Mouse (Mus musculus) heart, adult 2 months (tissue): ENCODE data around the gene 4933405L10Rik. TPM values are rescaled to one million over a fixed set of nuclear protein-coding genes. Genes with fewer than 3 reads are reported as not detected.

Experiments
- DNase-seq, 2 experiments: peaks; one replicate each; pipeline ENCODE4 v3.0.0; 2021
- H3K27ac ChIP-seq: fragments of 200-600 bp; 2 replicates; pipeline ENCODE4 v1.8.1; 2022
- H3K27me3 ChIP-seq: fragments of 200-500 bp; 2 replicates; pipeline ENCODE4 v1.6.1; 2012; ENCODE audit warnings: mild to moderate bottlenecking, low read length, inconsistent platforms, mixed read lengths; ENCODE audit not compliant: control insufficient read depth, insufficient read depth
- H3K36me3 ChIP-seq: fragments of 200-500 bp; 2 replicates; pipeline ENCODE4 v1.6.1; 2012; ENCODE audit warnings: low read length, inconsistent platforms; ENCODE audit not compliant: control insufficient read depth, insufficient read depth
- H3K4me1 ChIP-seq: fragments of 200-500 bp; 2 replicates; pipeline ENCODE4 v1.6.1; 2011; ENCODE audit warnings: low read length; ENCODE audit not compliant: control insufficient read depth, insufficient read depth
- H3K4me3 ChIP-seq: fragments of 200-600 bp; 2 replicates; pipeline ENCODE4 v1.8.1; 2022
- H3K79me2 ChIP-seq: fragments of 200-500 bp; replicated peaks from 2 replicates; pipeline ENCODE4 v1.6.1; 2012; ENCODE audit warnings: mild to moderate bottlenecking, inconsistent platforms, low read length, moderate library complexity, mixed read lengths; ENCODE audit not compliant: control insufficient read depth, insufficient read depth
- H3K9ac ChIP-seq: fragments of 200-500 bp; 2 replicates; pipeline ENCODE4 v1.6.1; 2012; ENCODE audit warnings: low read depth, mild to moderate bottlenecking, control low read depth, inconsistent platforms, low read length, mixed read lengths
- CTCF ChIP-seq: fragments of 200-600 bp; IDR thresholded peaks from 2 replicates; pipeline ENCODE4 v1.8.1; 2022; ENCODE audit warnings: antibody characterized with exemption, mild to moderate bottlenecking, moderate library complexity
- EP300 ChIP-seq: fragments of 200-500 bp; IDR thresholded peaks from 2 replicates; pipeline ENCODE4 v1.6.1; 2011; ENCODE audit warnings: low read depth, low read length, control low read depth; ENCODE audit not compliant: insufficient read depth
- POLR2A ChIP-seq: fragments of 200-500 bp; IDR thresholded peaks from 2 replicates; pipeline ENCODE4 v1.6.1; 2011; ENCODE audit warnings: mild to moderate bottlenecking, low read depth, low read length, control low read depth; ENCODE audit not compliant: insufficient read depth
- WGBS: fragments of 180-500 bp; shearing (Covaris S2); methylation state at CpG from one replicate; pipeline ENCODE4 v1.1.7; 2018; 5-methylcytosine and 5-hydroxymethylcytosine counted together
- intact Hi-C: fragments of 180-260 bp; cut with DNase I; formaldehyde crosslinking; loops from one replicate; pipeline ENCODE4 v1.15.1; 2025
- polyA plus RNA-seq: library from polyadenylated mRNA; depleted of rRNA; stranded (reverse); fragments of >200 nt; gene quantifications from 2 replicates; pipeline ENCODE4 v1.2.3, GENCODE M21; 2012
- total RNA-seq, 2 experiments: library from RNA; stranded (reverse); gene quantifications; 2 replicates each; pipeline ENCODE4 v1.2.3; 2021

Gene 4933405L10Rik
- total and polyA plus RNA-seq, 3 experiments = not detected

DNA sequence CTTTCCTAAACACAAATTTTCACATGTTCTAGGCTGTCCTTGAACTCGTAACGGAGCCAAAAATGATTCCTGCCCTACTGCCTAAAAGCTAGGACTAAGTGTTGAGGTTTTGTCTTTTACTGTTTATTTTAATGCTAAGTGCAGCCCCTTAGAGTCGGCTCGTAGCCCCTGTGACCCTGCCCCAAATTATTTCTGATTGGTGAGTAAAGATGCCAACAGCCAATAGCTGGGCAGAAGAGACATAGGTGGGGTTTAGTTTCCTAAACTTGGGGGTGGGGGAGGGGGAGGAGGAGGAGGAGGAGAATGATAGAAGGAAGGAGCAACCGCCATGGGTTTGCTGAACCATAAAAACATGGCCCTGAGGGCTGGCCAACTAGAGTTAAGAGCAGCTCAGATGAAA lies 18.3 kb downstream of the 4933405L10Rik start:
- Histone ChIP-seq H3K9ac (no peak overlapping the region), H3K4me3 (no peak overlapping the region), H3K36me3 (no peaks in the 10 kb centered on the region; the same call in 1 of the 2 replicates), H3K79me2 (no peaks in the 10 kb centered on the region), H3K4me1 (peaks cover 6% of the 10 kb centered on the region), H3K27ac (no peak overlapping the region), H3K27me3 (no peaks in the 10 kb centered on the region)
- no peak for TF ChIP-seq EP300
- no peak for TF ChIP-seq POLR2A
- TF ChIP-seq CTCF = no peak
- 92% methylated on average over 5 of the region's 5 CpGs for WGBS
- intact Hi-C loops = no loop called here
- DNase-seq = no peak

DNA sequence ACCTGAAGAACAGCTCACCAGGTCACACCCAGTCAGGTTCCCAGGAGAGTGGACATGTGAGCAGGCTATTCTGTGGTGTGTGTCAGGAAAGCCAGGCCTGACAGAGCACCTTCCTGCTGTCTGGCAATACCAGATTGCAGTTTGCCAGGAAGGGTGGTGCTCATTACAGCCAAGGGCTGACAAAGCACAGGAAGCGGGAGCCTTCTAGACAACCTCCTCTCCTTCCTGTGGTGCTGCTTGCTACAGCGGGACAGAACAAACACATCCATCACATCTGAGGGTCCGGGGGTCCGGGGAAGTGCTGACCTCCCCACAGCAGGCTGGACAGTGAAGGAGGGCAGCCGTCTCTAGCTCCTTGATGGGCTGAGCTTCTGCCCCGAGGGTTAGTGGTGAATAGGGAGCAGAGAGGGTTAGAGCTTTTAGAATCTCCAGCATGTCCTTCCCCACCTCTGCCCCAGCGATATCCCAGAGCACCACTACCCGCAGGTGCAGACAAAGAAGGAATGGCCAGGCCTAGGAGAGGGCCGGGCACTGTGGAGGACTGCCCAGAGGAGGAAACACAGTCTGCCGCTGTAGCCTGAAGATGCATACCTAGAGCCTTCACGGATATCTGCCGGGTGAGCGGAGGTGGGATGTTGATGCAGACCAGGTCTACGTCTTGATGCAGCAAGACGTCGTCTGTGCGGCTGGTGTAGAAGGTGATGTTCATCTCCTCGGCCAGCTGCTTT lies 20.1 kb downstream of the 4933405L10Rik start:
- 51% methylated on average over 18 of the region's 18 CpGs for WGBS

DNA sequence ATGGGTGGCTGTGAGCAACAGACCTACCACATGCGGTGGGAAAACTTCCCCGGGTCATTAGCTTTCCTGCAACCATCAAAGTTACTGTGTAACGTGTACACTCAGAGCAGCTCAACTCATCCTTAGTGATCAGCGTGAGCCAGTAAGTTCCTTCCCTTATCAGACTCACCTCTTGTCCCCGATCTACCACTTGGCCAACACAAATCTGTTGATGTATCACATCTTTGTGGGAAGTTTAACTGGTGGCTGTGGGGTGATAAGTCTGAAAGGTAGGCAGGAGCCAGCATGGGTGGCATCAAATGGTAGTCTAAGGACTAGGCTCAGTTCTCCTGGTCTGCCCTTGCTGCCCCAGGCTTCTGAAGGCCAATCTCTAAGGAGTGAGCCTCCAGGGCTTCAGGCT lies 24.7 kb downstream of the 4933405L10Rik start:
- intact Hi-C loops = no loop called here
- Histone ChIP-seq H3K27ac (no peak overlapping the region), H3K9ac (no peak overlapping the region), H3K4me1 (0 out of 2 replicates have a peak, but pooled peaks cover 1% of the 10 kb centered on the region), H3K4me3 (no peak overlapping the region), H3K27me3 (no peaks in the 10 kb centered on the region), H3K36me3 (no peaks in the 10 kb centered on the region), H3K79me2 (no peaks in the 10 kb centered on the region)
- no peak for DNase-seq
- 91% methylated on average over 5 of the region's 5 CpGs for WGBS
- TF ChIP-seq POLR2A = no peak
- TF ChIP-seq CTCF = no peak
- TF ChIP-seq EP300 = no peak

More for the DNA sequence above, 20.1 kb downstream of the 4933405L10Rik start:
- peak; percentile 60 to 80 for DNase-seq
- H3K36me3 ChIP-seq = no peaks in the 10 kb centered on the region; the same call in 1 of the 2 replicates
- H3K9ac ChIP-seq = peak overlapping the region; percentile 3
- H3K27ac ChIP-seq = peak overlapping the region; percentile 86
- H3K4me3 ChIP-seq = peak overlapping the region; percentile 48
- H3K27me3 ChIP-seq = no peaks in the 10 kb centered on the region
- no peaks in the 10 kb centered on the region for H3K79me2 ChIP-seq
- peaks cover 6% of the 10 kb centered on the region for H3K4me1 ChIP-seq
- intact Hi-C loops = no loop called here
- TF ChIP-seq CTCF (no peak), EP300 (peak; percentile 97), POLR2A (peak; percentile 72)

DNA sequence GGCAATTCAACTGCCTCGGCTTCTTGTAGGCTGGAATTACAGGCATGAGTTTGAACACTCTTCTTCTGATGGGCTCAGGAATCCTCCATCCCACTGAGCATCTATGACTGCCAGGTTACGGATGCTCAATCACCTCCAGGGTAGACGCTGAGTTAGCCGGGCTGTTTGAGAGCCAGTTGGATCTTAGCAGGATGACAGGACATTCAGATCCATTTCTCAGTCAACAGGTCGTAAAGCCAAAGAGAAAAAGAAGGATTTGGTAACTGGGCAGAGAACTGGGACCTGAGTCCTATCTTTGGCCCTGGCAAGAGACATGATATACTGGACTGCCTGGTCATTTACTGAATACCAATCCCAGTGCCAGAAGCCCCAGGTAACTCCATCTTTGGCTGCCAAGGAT lies 31.8 kb downstream of the 4933405L10Rik start:
- no peak overlapping the region for H3K4me3 ChIP-seq

DNA sequence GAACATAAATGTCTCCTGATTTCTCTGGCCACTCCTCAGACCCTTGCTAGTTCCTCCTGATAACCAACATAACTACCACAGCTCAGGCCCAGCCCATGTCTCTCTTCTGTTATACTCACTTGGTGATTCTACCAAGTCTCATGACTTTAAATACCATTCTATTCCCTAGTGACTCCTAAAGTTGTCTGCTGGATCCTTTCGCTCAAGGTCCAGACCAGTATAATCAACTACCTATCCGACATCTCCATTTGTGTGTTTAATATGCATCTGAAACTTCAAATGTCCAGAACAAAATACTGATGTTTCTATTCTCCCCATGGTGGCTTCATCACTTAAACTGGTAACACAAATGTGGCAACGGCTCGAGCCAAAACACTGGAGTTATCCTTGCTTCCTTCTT lies 35.8 kb downstream of the 4933405L10Rik start:
- H3K9ac ChIP-seq = no peak overlapping the region
- 72% methylated on average over 4 of the region's 4 CpGs for WGBS

More for the DNA sequence above, 31.8 kb downstream of the 4933405L10Rik start:
- Histone ChIP-seq H3K4me1 (no peaks in the 10 kb centered on the region), H3K36me3 (no peaks in the 10 kb centered on the region), H3K27me3 (no peaks in the 10 kb centered on the region), H3K9ac (no peak overlapping the region), H3K79me2 (0 out of 2 replicates have a peak, but pooled peaks cover 1% of the 10 kb centered on the region), H3K27ac (no peak overlapping the region)
- TF ChIP-seq CTCF (no peak), POLR2A (no peak), EP300 (no peak)
- intact Hi-C loops = no loop called here
- DNase-seq = no peak
- WGBS = 93% methylated on average over 5 of the region's 5 CpGs

DNA sequence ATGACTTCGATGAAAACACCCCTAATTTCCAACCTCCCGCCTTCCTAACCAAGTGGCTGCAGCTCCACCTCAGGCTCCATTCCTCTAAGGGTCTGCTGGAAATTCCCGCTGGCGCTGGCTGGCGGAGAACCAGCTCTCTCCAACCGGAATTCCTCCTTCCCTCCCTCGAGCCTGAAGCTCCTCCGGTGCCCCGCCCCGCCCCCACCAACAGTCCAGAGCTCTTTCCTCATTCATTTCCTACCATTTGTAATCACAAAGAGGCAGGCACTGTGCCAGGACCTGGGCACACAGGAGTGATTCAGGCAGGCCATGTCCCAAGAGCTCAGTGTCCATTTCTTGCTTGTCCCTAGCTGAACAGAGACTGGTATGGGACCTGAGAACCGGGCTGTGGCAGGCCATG lies 43.2 kb downstream of the 4933405L10Rik start:
- peak; percentile 54 to 68 for DNase-seq
- no peaks in the 10 kb centered on the region for H3K36me3 ChIP-seq
- intact Hi-C loops = loop anchor here (2.0 kb wide), 1 partner anchor 16 kb away; no protein-coding TSS in a partner anchor
- peaks cover 2% of the 10 kb centered on the region; the same call in 1 of the 2 replicates for H3K79me2 ChIP-seq
- no peak overlapping the region for H3K9ac ChIP-seq
- peaks cover 8% of the 10 kb centered on the region for H3K4me1 ChIP-seq
- no peaks in the 10 kb centered on the region for H3K27me3 ChIP-seq
- no peak overlapping the region for H3K4me3 ChIP-seq
- no peak for TF ChIP-seq POLR2A
- no peak for TF ChIP-seq CTCF
- TF ChIP-seq EP300 = no peak
- H3K27ac ChIP-seq = peak overlapping the region; percentile 31
- 8% methylated on average over 11 of the region's 11 CpGs for WGBS

More for the DNA sequence above, 35.8 kb downstream of the 4933405L10Rik start:
- no peaks in the 10 kb centered on the region for H3K36me3 ChIP-seq
- H3K4me3 ChIP-seq = no peak overlapping the region
- no peak for TF ChIP-seq CTCF
- no peak for TF ChIP-seq EP300
- no peak for TF ChIP-seq POLR2A
- 0 out of 2 replicates have a peak, but pooled peaks cover 1% of the 10 kb centered on the region for H3K4me1 ChIP-seq
- DNase-seq = no peak
- no peaks in the 10 kb centered on the region for H3K27me3 ChIP-seq
- no peak overlapping the region for H3K27ac ChIP-seq
- intact Hi-C loops = no loop called here
- H3K79me2 ChIP-seq = 0 out of 2 replicates have a peak, but pooled peaks cover 1% of the 10 kb centered on the region
